Mouse (Mus musculus) liver, postnatal 0 days (tissue): ENCODE measurements around the gene 1810013L24Rik. TPM values are rescaled to one million over a fixed set of nuclear protein-coding genes. Genes with fewer than 3 reads are reported as not detected.

Experiments used
- ATAC-seq: fragments of 200-750 bp; cut with Nextera tagmentation; 2 replicates; pipeline ENCODE4 v1.8.0; 2017; ENCODE audit warnings: mild to moderate bottlenecking, moderate library complexity
- DNase-seq: peaks from one replicate; pipeline ENCODE4 v3.0.0-alpha.2; 2016
- H3K27ac ChIP-seq: fragments of 300-500 bp; sonication (generic); 2 replicates; pipeline ENCODE4 v1.5.1; 2014; ENCODE audit warnings: antibody characterized with exemption, moderate library complexity, mild to moderate bottlenecking, low read depth
- H3K27me3 ChIP-seq: fragments of 300-500 bp; sonication (generic); 2 replicates; pipeline ENCODE4 v1.6.1; 2014; ENCODE audit warnings: low read length, control low read depth, mixed read lengths; ENCODE audit not compliant: insufficient read depth
- H3K36me3 ChIP-seq: fragments of 300-500 bp; sonication (generic); replicated peaks from 2 replicates; pipeline ENCODE4 v1.6.1; 2014; ENCODE audit warnings: mild to moderate bottlenecking, control low read depth, low read length, moderate library complexity, mixed read lengths; ENCODE audit not compliant: insufficient read depth
- H3K4me1 ChIP-seq: fragments of 300-500 bp; sonication (generic); 2 replicates; pipeline ENCODE4 v1.6.1; 2014; ENCODE audit warnings: antibody characterized with exemption, mild to moderate bottlenecking, control low read depth; ENCODE audit not compliant: insufficient read depth
- H3K4me2 ChIP-seq: fragments of 300-500 bp; sonication (generic); 2 replicates; pipeline ENCODE4 v1.6.1; 2014; ENCODE audit warnings: low read depth, mild to moderate bottlenecking, low read length, moderate library complexity, mixed read lengths
- H3K4me3 ChIP-seq: fragments of 300-500 bp; sonication (generic); 2 replicates; pipeline ENCODE4 v1.5.1; 2014; ENCODE audit warnings: low read depth, low read length
- H3K9ac ChIP-seq: fragments of 300-500 bp; sonication (generic); replicated peaks from 2 replicates; pipeline ENCODE4 v1.6.1; 2014; ENCODE audit warnings: mild to moderate bottlenecking, moderate library complexity
- H3K9me3 ChIP-seq: fragments of 300-500 bp; sonication (generic); 2 replicates; pipeline ENCODE4 v1.6.1; 2016; ENCODE audit warnings: mild to moderate bottlenecking, control low read depth, low read length, mixed read lengths
- CTCF ChIP-seq: sonication (generic); IDR thresholded peaks from 2 replicates; pipeline ENCODE4 v1.5.1; 2016; ENCODE audit warnings: antibody characterized with exemption, low read depth
- EP300 ChIP-seq: IDR thresholded peaks from 2 replicates; pipeline ENCODE4 v1.6.1; 2016; ENCODE audit warnings: antibody characterized with exemption, low read depth, mild to moderate bottlenecking
- WGBS: fragments of 180-500 bp; shearing (Covaris S2); extraction: QIAGEN DNeasy Blood & Tissue Kit; methylation state at CpG from one replicate; pipeline ENCODE4 v1.1.7; 2014; ENCODE audit not compliant: insufficient replicate concordance; 5-methylcytosine and 5-hydroxymethylcytosine counted together
- polyA plus RNA-seq: library from polyadenylated mRNA; unstranded; fragments of >200 nt; fragmentation: Nextera tagmentation; extraction: Ambion mirVana; gene quantifications from 2 replicates; pipeline ENCODE4 v1.2.1, GENCODE M21; 2015

Gene 1810013L24Rik
- polyA plus RNA-seq, 1 experiment from 2014 or later, result 7.1 TPM

DNA sequence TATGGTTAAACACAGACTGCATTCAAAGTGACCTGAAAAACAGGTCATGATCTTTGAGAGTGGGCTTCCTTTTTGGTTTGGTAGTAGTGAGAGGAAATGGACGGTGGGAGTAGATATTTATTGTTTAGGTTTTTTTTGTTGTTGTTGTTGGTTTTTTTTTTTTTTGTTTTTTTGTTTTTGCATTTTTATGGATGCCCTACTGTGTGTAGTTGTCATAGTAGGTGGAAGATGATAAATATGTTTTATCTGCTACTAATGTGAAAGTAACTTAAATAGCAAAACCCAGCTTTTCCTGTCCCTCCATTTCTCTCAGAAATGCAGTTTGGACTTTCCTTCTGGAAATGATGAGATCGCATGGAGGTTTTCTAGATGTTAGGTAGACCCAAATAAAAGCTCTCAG lies 26.9 kb downstream of the 1810013L24Rik start:
- Histone ChIP-seq H3K4me1 (no peaks in the 10 kb centered on the region), H3K4me3 (no peak overlapping the region), H3K27ac (no peak overlapping the region), H3K4me2 (no peak overlapping the region), H3K9me3 (no peaks in the 10 kb centered on the region), H3K27me3 (no peaks in the 10 kb centered on the region), H3K36me3 (peaks cover 83% of the 10 kb centered on the region), H3K9ac (no peak overlapping the region)
- DNase-seq (no peak), ATAC-seq (no peak)
- no peak for TF ChIP-seq CTCF
- TF ChIP-seq EP300, result no peak
- WGBS, result 89% methylated on average over 2 of the region's 2 CpGs

DNA sequence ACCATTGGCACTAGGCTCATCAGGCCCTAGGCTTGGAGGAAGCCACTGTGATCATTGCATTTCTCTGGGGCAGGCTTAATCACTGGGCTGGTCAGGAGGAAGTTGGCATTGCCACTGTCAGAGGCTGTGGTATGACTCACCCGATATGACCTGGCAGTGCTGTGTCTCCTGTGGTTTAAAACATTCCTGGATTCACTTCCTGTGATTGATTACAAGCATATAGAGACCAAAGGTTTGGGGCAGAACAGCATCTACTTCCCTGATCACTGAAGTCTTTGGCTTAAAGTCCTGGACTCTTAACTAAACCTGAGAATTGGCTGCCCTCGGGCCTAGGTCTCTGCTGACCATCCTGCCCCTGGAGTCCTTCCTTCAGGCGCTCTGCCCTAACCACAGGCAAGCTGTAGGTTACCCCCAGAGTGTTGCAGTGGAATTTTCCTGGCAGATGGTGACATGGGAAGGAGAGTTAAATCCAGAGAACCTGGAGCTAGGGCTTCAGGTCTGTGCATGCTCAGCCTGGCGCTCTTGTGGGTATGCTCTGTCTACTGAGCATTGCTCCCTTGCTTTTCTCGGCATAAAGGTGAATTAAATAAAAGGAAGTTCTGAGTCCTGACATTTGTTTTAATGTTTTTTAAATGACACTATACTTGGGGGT lies 32.6 kb downstream of the 1810013L24Rik start:
- Histone ChIP-seq H3K9me3 (no peaks in the 10 kb centered on the region), H3K36me3 (peaks cover 33% of the 10 kb centered on the region), H3K4me1 (peaks cover 6% of the 10 kb centered on the region; the same call in 1 of the 2 replicates), H3K4me3 (no peak overlapping the region), H3K4me2 (no peak overlapping the region), H3K27ac (no peak overlapping the region), H3K27me3 (no peaks in the 10 kb centered on the region), H3K9ac (no peak overlapping the region)
- DNase-seq, result no peak
- 70% methylated on average over 5 of the region's 5 CpGs for WGBS
- peak; percentile 25; the same call in 1 of the 2 replicates for ATAC-seq
- no peak for TF ChIP-seq CTCF

DNA sequence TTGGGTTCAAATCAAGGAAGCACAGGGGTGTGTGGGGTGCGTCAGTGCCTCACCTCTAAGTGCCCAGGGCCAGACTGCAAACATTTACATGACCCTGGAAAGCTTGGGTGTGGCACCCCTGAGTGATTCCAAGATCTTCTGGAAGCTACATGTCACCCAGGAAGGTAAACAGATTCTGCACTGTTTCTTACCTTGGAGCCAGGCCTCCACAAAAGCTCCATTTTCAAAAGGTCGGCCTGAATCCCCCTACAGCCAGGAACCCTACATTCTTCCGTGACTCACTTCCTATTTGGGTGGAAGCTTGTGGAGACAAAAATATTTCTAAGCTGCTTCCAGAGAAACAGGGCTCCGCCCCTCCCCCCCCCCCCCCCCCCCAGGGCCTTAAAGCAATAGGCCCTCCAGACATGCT lies 34.3 kb downstream of the 1810013L24Rik start:
- H3K36me3 ChIP-seq, result peaks cover 22% of the 10 kb centered on the region
- TF ChIP-seq CTCF (no peak), EP300 (no peak)
- no peaks in the 10 kb centered on the region for H3K9me3 ChIP-seq
- H3K9ac ChIP-seq, result no peak overlapping the region
- ATAC-seq (0 out of 2 replicates have a peak, but pooled peaks have one; percentile 33), DNase-seq (peak; percentile 33)
- H3K27me3 ChIP-seq, result no peaks in the 10 kb centered on the region
- H3K27ac ChIP-seq, result no peak overlapping the region
- peaks cover 6% of the 10 kb centered on the region; the same call in 1 of the 2 replicates for H3K4me1 ChIP-seq
- 50% methylated on average over 4 of the region's 4 CpGs for WGBS
- no peak overlapping the region for H3K4me3 ChIP-seq
- no peak overlapping the region for H3K4me2 ChIP-seq

DNA sequence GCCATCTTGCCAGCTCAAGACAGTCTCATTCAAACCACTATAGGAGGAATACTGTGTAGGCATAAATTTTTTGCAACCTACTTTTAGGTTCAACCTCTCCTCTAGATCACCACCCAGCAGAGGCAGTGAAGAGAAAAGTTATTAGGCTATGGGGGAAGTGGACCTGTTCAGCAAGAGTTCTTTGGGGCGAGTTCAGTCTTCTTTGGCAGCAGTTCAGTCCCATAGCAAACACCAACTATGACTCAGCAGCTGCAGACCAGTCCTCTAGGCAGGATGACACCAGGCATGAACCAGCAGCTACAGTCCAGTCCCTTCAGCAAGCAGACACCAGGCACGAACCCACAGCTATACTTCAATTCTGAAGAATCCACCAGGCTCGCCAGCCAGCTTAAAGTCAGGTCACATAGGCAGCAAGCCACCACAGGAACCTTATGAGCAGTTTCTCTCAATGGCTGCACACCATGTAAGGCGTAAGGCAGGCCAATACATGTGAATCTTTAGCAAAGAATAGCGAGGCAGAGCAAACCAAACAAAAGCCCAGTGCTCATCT lies 37.6 kb downstream of the 1810013L24Rik start:
- H3K27me3 ChIP-seq, result no peaks in the 10 kb centered on the region
- H3K4me2 ChIP-seq, result no peak overlapping the region
- DNase-seq (no peak), ATAC-seq (no peak)
- no peak for TF ChIP-seq CTCF
- no peak for TF ChIP-seq EP300
- no peak overlapping the region for H3K9ac ChIP-seq
- H3K36me3 ChIP-seq, result no peaks in the 10 kb centered on the region
- H3K27ac ChIP-seq, result no peak overlapping the region
- no peak overlapping the region for H3K4me3 ChIP-seq
- H3K9me3 ChIP-seq, result no peaks in the 10 kb centered on the region
- WGBS, result 80% methylated on average over 5 of the region's 5 CpGs
- H3K4me1 ChIP-seq, result peaks cover 6% of the 10 kb centered on the region; the same call in 1 of the 2 replicates

DNA sequence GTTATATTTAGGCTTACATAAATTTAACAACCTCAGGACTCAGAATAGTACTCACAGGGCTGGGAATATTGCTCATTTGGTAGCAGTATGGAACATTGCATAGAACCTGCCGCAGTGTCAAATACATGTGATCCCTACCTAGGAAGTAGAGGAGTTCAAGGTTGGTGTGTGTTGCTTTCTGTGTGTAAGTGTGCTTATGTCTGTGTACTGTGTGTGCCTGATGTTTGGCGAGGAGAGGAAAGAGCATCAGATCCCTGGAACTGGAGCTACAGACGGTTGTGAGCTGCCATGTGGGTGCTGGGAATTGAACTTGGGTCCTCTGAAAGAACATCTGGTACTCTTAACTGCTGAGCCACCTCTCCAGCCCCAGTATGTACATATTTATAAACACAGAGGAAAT lies 38.6 kb downstream of the 1810013L24Rik start:
- no peak for ATAC-seq
- WGBS, result 86% methylated on average over 3 of the region's 3 CpGs
- H3K27ac ChIP-seq, result no peak overlapping the region

DNA sequence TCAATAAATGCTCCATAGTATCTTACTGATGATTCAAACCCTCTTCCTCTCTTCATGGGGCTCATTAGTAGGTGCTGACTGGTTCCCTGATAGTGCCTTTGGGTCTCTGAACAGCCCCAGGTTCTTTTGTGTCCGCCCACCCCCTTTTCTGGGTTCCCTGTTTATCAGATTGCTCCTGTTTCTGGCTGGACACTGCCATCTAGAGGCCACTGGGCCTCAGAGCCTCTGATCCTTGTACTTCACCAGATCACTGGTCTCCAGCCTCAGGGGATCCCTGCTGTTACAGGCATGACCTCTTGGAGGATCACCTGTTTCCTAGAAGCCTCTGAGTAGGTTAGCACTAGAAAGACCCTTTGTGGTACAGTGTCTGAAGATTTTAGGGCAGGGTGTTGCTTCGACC lies 39.8 kb downstream of the 1810013L24Rik start:
- 34% methylated on average over 2 of the region's 2 CpGs for WGBS
- Histone ChIP-seq H3K27me3 (no peaks in the 10 kb centered on the region), H3K9ac (no peak overlapping the region), H3K9me3 (no peaks in the 10 kb centered on the region), H3K4me3 (no peak overlapping the region), H3K36me3 (no peaks in the 10 kb centered on the region), H3K27ac (no peak overlapping the region), H3K4me2 (no peak overlapping the region), H3K4me1 (no peaks in the 10 kb centered on the region)
- ATAC-seq (peak; percentile 47; the same call in 1 of the 2 replicates), DNase-seq (peak; percentile 77)
- no peak for TF ChIP-seq EP300
- TF ChIP-seq CTCF, result peak; percentile 88

More for the DNA sequence above, 38.6 kb downstream of the 1810013L24Rik start:
- Histone ChIP-seq H3K36me3 (no peaks in the 10 kb centered on the region), H3K9ac (no peak overlapping the region), H3K27me3 (no peaks in the 10 kb centered on the region), H3K9me3 (no peaks in the 10 kb centered on the region), H3K4me1 (peaks cover 6% of the 10 kb centered on the region; the same call in 1 of the 2 replicates), H3K4me3 (no peak overlapping the region), H3K4me2 (no peak overlapping the region)
- TF ChIP-seq EP300 (no peak), CTCF (no peak)
- DNase-seq, result no peak
